Mouse (Mus musculus): ENCODE measurements around the gene Dennd5a. TPM values are rescaled to one million over a fixed set of nuclear protein-coding genes. Genes with fewer than 3 reads are reported as not detected.
A peak's percentile ranks its signal among the peaks of the same experiment; 100 is the strongest.

The Dennd5a gene
- polyA plus RNA-seq, 1 experiment from 2014 or later = 51.4 TPM

- Histone ChIP-seq H3K4me3 (ENCODE audit: low read depth, low read length) (no peak overlapping the region), H3K27ac (ENCODE audit: low read depth) (no peak overlapping the region), H3K4me1 (ENCODE audit: insufficient read depth) (peaks cover 12% of the 10 kb centered on the region), H3K27me3 (ENCODE audit: insufficient read depth, low read length) (no peaks in the 10 kb centered on the region), H3K4me2 (no peak overlapping the region), H3K36me3 (ENCODE audit: insufficient read depth) (no peaks in the 10 kb centered on the region), H3K9ac (no peak overlapping the region), H3K9me3 (ENCODE audit: low read depth, low read length) (no peaks in the 10 kb centered on the region)
- 62% methylated on average over 4 of the region's 4 CpGs for WGBS
- no peak for TF ChIP-seq CTCF (IDR thresholded peaks at IDR 0.05; ENCODE audit: low read depth)
- no peak for DNase-seq
- no peak for ATAC-seq (ENCODE audit: insufficient read depth)
Observed at GRCm38 (mm10) chr7:109951297-109951696, 9.0 kb downstream of the Dennd5a start.

DNA sequence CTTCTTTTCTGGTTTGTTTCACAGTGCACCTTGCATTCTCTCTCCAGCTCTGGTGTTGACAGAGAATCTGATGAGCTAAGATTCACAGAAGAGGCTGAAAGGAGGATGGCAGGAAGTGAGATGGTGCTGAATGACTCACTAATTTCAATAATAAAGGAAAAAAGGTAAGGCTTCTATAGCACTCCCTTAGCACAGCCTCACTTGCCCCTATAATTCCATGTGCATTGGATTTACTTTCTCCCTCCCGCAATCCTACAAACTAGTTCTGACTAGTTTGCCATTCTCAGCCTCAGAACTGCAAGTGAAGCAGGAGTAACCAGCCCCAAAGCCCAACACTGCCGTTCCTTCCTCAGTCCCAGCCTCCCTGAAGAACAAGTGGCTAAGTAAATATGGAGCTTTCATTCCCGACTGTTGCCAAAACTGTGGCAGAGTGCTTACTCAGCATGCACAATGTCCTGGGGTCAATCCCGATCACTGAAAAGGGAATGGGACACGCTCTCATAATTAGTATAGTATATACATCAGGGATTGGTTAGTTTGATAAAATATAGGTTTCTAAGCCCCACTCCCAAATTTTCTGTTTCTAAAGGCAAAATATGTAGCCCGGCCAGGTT lies 15.7 kb downstream of the Dennd5a start:
- no peak overlapping the region for H3K4me3 ChIP-seq (ENCODE audit: low read depth, low read length)
- ATAC-seq (ENCODE audit: insufficient read depth) (peak; percentile 8; the same call in 1 of the 2 replicates), DNase-seq (peak; percentile 35)
- H3K4me2 ChIP-seq = no peak overlapping the region
- H3K9ac ChIP-seq = no peak overlapping the region
- H3K36me3 ChIP-seq (ENCODE audit: insufficient read depth) = no peaks in the 10 kb centered on the region
- TF ChIP-seq CTCF (IDR thresholded peaks at IDR 0.05; ENCODE audit: low read depth) = no peak
- 53% methylated on average over 6 of the region's 6 CpGs for WGBS
- no peaks in the 10 kb centered on the region for H3K4me1 ChIP-seq (ENCODE audit: insufficient read depth)
- peak overlapping the region; percentile 40; the same call in 1 of the 2 replicates for H3K27ac ChIP-seq (ENCODE audit: low read depth)
- H3K27me3 ChIP-seq (ENCODE audit: insufficient read depth, low read length) = no peaks in the 10 kb centered on the region
- no peaks in the 10 kb centered on the region for H3K9me3 ChIP-seq (ENCODE audit: low read depth, low read length)

DNA sequence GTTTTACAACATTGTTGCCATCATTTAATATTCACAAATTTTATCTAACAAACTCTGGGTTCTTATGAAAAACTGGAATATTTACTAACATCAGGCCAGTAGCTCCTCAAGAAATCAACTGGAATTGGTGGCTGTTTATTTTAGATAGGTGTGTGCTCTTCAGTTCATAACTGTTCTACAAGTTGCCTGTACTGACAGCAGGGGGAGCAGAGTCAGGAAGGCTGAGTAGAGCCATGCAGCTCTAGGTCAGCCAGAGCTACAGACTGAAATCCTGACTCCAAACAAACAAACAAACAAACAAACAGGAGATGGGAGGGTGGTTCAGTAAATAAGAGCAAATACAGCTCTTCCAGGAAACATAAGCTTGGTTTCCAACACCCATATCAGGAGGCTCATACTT lies 30.6 kb downstream of the Dennd5a start:
- no peak for ATAC-seq (ENCODE audit: insufficient read depth)
- H3K36me3 ChIP-seq (ENCODE audit: insufficient read depth) = peaks cover 48% of the 10 kb centered on the region

GRCm38 (mm10) chr7:109928365-109928764 lies 31.9 kb downstream of the Dennd5a start:
- H3K4me3 ChIP-seq (ENCODE audit: low read depth, low read length) = no peak overlapping the region
- no peak overlapping the region for H3K4me2 ChIP-seq
- H3K27me3 ChIP-seq (ENCODE audit: insufficient read depth, low read length) = no peaks in the 10 kb centered on the region
- no peak for DNase-seq
- no peak for ATAC-seq (ENCODE audit: insufficient read depth)
- no peaks in the 10 kb centered on the region for H3K4me1 ChIP-seq (ENCODE audit: insufficient read depth)
- no peak for TF ChIP-seq CTCF (IDR thresholded peaks at IDR 0.05; ENCODE audit: low read depth)
- 85% methylated on average over 6 of the region's 6 CpGs for WGBS
- H3K9me3 ChIP-seq (ENCODE audit: low read depth, low read length) = no peaks in the 10 kb centered on the region
- H3K9ac ChIP-seq = no peak overlapping the region
- no peak overlapping the region for H3K27ac ChIP-seq (ENCODE audit: low read depth)
- H3K36me3 ChIP-seq (ENCODE audit: insufficient read depth) = peaks cover 39% of the 10 kb centered on the region

More for the DNA sequence above, 30.6 kb downstream of the Dennd5a start:
- H3K27ac ChIP-seq (ENCODE audit: low read depth) = no peak overlapping the region
- H3K4me2 ChIP-seq = no peak overlapping the region
- no peak overlapping the region for H3K4me3 ChIP-seq (ENCODE audit: low read depth, low read length)
- peak; percentile 16 for DNase-seq
- H3K4me1 ChIP-seq (ENCODE audit: insufficient read depth) = no peaks in the 10 kb centered on the region
- peak; percentile 31; the same call in 1 of the 2 replicates for TF ChIP-seq CTCF (IDR thresholded peaks at IDR 0.05; ENCODE audit: low read depth)
- no peak overlapping the region for H3K9ac ChIP-seq
- H3K9me3 ChIP-seq (ENCODE audit: low read depth, low read length) = no peaks in the 10 kb centered on the region
- no peaks in the 10 kb centered on the region for H3K27me3 ChIP-seq (ENCODE audit: insufficient read depth, low read length)

GRCm38 (mm10) chr7:109924965-109925364 lies 35.3 kb downstream of the Dennd5a start:
- DNase-seq = peak; percentile 5
- Histone ChIP-seq H3K36me3 (ENCODE audit: insufficient read depth) (peaks cover 39% of the 10 kb centered on the region), H3K4me1 (ENCODE audit: insufficient read depth) (no peaks in the 10 kb centered on the region), H3K27ac (ENCODE audit: low read depth) (no peak overlapping the region), H3K27me3 (ENCODE audit: insufficient read depth, low read length) (no peaks in the 10 kb centered on the region), H3K9ac (no peak overlapping the region), H3K9me3 (ENCODE audit: low read depth, low read length) (no peaks in the 10 kb centered on the region), H3K4me2 (no peak overlapping the region), H3K4me3 (ENCODE audit: low read depth, low read length) (no peak overlapping the region)
- WGBS = 55% methylated on average over 2 of the region's 2 CpGs
- peak; percentile 41; the same call in 1 of the 2 replicates for ATAC-seq (ENCODE audit: insufficient read depth)
- no peak for TF ChIP-seq CTCF (IDR thresholded peaks at IDR 0.05; ENCODE audit: low read depth)

DNA sequence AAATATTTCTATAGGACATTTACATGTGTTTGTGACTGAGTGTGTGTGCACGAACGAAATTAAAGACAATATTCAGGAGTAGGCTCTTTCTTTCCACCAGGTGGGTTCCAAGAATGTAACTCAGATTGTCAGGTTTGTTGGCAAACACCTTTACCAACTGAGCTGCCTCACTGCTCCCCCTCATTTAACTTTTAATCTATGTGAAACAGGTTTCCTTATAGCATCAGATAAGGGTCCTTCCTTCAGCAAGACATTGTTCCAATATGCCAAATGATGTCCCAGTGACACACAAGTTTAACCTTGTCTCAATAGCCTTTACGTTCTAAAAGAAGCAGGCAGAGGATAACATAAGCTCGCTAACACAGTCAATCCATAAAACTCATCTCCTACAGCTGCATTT lies 37.4 kb downstream of the Dennd5a start:
- 79% methylated on average over 4 of the region's 4 CpGs for WGBS
- peaks cover 55% of the 10 kb centered on the region for H3K36me3 ChIP-seq (ENCODE audit: insufficient read depth)
- no peak overlapping the region for H3K9ac ChIP-seq
- no peak overlapping the region for H3K27ac ChIP-seq (ENCODE audit: low read depth)
- ATAC-seq (ENCODE audit: insufficient read depth) (no peak), DNase-seq (no peak)
- no peak overlapping the region for H3K4me3 ChIP-seq (ENCODE audit: low read depth, low read length)
- no peak overlapping the region for H3K4me2 ChIP-seq
- no peaks in the 10 kb centered on the region for H3K4me1 ChIP-seq (ENCODE audit: insufficient read depth)
- TF ChIP-seq CTCF (IDR thresholded peaks at IDR 0.05; ENCODE audit: low read depth) = no peak
- H3K27me3 ChIP-seq (ENCODE audit: insufficient read depth, low read length) = no peaks in the 10 kb centered on the region
- no peaks in the 10 kb centered on the region for H3K9me3 ChIP-seq (ENCODE audit: low read depth, low read length)

- Histone ChIP-seq H3K4me1 (ENCODE audit: insufficient read depth) (no peaks in the 10 kb centered on the region), H3K27ac (ENCODE audit: low read depth) (no peak overlapping the region), H3K9ac (no peak overlapping the region), H3K36me3 (ENCODE audit: insufficient read depth) (peaks cover 84% of the 10 kb centered on the region), H3K27me3 (ENCODE audit: insufficient read depth, low read length) (no peaks in the 10 kb centered on the region), H3K4me2 (no peak overlapping the region), H3K9me3 (ENCODE audit: low read depth, low read length) (no peaks in the 10 kb centered on the region), H3K4me3 (ENCODE audit: low read depth, low read length) (no peak overlapping the region)
- TF ChIP-seq CTCF (IDR thresholded peaks at IDR 0.05; ENCODE audit: low read depth) = no peak
- ATAC-seq (ENCODE audit: insufficient read depth) = no peak
- WGBS = 95% methylated on average over 2 of the region's 2 CpGs
- DNase-seq = no peak
Observed at GRCm38 (mm10) chr7:109906165-109906564, 54.1 kb downstream of the Dennd5a start.

All from lung, embryonic 14.5 days (tissue).